Mouse (Mus musculus) spleen, adult 2 months (tissue): ENCODE results near the gene Tgoln1.

Experiments
- CTCF ChIP-seq: fragments of 200-500 bp; IDR thresholded peaks from 2 replicates; pipeline ENCODE4 v1.5.1; 2011; ENCODE audit warnings: mild to moderate bottlenecking, inconsistent platforms; ENCODE audit not compliant: insufficient read depth, insufficient read length, insufficient replicate concordance; ENCODE audit errors: extremely low read depth
- POLR2A ChIP-seq: fragments of 200-500 bp; IDR thresholded peaks from 2 replicates; pipeline ENCODE4 v1.6.1; 2011; ENCODE audit warnings: low read depth, low read length, inconsistent platforms

- no peak for TF ChIP-seq CTCF
- TF ChIP-seq POLR2A = no peak
These were observed 18.6 kb downstream of the Tgoln1 start, which contains the start of the genes Elmod3 and Retsat for GRCm38 (mm10) chr6:72597956-72598753.
